Mouse (Mus musculus) lung, postnatal 14 days (tissue): ENCODE measurements around the gene Mad1l1.

Experiments
- DNase-seq: peaks from one replicate; pipeline ENCODE4 v3.0.0; 2021

Gene Mad1l1

DNA sequence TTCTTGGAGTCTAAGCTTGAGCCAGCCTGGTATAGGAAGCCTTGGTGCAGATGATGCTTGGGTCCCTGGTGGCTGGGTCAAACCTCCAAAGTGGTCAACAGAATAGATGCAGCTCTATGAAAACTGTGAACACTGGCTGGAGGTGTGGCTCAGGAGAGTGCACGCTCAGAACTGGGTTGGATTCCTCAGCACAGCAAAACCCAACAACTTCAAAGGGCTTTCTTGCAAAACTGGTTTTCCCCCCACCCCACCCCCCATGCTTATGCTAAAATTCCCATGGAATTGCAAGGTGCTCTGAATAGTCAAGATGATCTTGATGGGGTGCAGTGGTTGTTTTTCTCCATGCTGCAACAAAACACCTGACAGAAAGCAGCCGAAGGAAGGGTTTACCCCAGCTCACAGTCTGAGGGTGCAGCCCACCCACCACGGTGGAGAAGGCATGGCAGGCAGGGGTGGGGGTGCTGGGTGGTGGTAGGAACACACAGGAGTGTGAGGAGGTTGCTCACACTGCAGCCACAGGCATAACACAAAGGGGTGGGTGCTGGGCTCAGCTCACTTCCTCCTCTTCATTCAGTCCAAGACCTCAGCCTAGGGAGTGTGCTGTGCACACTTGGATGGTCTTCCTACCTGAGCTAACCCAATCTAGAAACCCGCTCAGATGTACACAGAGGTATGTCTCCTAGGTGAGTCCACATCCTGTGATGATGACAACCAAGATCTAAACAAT, 197.5 kb downstream of the Mad1l1 start:
- no peak for DNase-seq

DNA sequence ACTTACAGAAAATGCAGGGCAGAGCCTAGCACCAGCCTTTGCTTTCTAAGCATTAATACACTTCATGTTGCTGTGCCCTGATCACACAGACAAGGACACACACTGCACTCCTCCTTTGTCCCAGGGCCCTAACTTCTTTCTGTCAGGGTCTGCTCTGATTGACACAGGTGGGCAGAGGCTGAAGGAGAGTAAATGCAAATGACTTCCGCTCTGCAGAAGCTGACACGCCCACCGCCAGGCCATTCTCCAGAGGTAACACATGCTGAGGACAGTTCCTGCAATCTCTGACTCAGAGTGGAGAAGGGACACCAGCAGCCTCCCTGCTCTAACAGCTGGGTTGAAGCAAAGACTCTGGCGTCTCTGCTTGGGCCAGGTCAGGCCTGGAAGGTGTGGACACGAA, 198.2 kb downstream of the Mad1l1 start:
- DNase-seq = no peak

DNA sequence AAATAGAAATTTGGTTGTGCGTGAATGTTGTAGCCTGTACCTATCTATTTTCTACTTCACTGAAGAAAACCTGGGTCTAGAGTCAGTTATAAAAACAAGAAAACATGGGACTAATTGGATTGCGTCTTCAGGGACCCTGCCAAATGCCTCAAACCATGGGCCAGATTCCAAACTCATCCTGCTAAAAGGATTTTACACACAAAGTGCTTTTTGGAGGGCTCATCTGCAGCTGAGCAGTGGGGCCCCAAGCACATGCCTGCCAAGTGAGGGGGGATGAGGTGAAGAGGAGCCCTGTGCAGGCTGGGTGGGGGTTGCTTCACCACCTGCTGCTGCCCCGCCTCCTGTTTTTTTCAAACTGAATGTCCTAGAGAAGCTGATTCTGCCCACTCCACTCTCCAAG, 199.4 kb downstream of the Mad1l1 start:
- DNase-seq = no peak

DNA sequence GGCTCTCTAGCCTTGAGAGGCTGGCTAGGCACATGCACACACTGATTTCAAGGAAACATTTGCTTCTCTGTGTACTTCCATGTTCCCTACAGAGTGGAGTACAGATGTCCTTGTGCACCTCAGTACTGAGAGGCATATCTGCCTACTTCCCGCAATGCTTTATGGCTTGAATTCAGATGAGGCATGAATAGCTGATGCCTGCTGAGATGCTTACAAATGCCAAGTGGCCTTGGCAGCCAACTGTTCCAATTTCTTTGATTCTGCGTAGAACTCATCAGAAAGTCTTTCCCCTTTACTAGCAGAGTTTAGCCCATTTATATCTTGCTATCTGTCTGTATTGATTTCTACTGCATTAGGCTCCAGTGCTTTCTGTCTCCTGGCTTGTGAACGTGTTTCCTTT, 202.4 kb downstream of the Mad1l1 start:
- no peak for DNase-seq

DNA sequence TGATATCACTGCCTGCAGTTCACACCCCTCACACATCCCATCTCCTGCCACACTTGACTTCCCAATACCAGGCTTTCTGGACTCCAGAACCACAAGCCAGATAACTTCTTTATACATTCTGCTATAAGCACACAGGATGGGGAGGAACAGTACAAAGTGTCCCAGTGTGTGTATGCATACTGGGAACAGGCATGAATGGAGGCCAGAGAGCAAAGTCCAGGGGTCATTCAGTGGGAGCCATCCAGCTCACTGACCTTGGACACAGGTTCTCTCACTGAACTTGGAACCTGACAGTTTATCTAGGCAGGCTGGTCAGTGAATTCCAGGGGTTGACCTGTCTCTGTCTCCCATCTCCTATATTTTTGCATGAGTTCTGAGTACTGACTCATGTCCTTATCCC, 203.4 kb downstream of the Mad1l1 start:
- no peak for DNase-seq

DNA sequence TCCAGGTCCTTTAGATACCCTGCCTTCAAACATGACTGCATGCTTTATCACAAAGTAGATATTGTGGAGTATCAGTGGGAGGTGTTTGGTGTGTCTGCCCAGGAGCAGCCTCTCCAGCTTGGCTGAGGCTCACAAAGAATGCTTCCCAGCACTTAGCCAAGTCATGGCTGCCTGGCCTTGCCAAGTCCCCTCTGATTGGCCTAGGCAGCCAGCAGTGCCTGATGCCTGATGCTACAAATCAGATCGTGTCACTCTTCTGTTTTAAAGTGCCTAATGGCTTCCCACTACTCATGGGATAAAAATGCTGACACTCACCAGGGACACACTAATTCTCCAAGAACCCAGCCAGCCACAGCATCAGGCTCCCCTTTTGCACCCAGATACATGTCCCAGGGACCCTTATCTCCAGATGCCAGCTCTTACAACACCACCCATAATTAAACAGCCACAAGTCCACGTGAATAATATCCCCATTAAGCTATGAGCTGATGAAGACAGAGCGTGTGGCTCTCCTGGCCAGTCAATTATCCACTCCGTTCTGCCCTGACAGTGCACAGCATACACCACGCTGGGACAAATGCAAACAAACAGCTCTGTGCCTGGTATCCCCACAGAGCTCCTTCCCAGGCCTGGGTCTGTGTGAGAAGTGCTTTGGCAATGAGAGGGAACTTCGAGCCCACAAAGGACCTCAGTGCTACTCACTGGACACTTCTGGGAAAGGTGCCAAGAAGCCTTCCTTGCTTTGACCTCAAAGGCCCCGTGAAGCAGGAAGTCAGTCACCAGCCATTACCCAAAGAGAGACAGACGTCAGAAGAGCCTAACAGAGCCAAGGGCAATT, 205.7 kb downstream of the Mad1l1 start:
- DNase-seq = peak; percentile 78

DNA sequence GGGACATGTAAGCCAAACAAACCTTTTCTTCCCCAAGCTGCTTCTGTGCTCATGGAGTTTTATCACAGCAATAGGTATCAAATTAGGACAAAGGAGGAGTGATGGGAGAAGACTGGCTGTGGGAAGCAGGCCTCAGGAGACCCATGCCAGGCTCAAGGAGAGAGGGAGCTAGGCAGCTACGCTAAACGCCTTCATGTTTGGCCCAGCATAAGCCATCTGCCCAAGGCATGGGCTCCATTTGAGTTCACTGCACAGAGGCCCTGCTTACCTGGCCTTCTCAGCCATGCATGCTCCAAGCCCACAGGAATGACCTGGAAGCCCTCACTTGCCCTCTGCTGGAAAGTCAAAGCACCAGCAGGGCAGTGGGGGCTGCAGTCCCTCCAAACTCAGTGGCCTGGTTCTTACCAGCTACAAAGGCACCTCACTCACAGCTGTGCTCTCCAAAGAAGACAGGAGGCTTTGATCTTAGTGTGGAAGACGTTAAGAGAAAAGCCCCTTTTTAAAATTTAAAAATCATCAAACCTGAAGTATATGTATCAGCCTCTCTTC, 206.8 kb downstream of the Mad1l1 start:
- no peak for DNase-seq

DNA sequence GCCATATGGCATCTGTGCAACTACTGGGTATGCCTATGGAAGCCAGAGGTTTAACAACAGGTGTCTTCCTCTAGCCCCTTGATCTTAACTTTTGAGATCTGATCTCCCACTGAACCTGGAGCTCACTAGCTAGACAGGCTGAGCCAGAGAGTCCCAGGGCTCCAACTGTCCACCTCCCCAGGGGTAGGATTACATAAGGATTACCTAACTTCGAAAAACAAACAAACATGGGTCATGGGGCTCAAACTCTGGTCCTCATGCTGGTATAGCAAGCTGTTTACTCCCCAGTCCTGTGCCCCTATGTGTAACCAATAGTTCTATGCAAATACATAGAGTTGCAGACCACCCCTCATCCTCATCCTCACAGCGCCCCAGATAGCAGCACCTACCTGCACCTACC, 208.1 kb downstream of the Mad1l1 start:
- DNase-seq = no peak

DNA sequence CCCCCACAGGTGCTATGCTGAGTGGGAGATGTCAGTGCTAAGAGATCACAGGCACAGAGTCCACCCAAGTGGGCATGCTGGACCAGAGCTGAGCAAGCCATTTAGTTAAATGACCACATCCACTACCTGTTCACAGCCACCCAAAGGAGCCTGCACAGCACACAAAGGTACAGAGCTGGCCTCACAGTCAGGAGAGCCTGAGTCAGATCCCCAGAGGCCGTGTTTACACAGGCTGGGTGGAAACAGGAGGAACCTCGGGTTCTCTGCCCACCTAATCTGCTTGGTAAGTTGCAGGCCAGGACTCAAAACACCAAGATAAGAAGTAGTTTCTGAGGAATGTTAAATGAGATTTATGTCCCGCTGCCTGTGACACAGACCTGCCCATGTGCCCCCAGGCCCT, 211.3 kb downstream of the Mad1l1 start:
- no peak for DNase-seq

DNA sequence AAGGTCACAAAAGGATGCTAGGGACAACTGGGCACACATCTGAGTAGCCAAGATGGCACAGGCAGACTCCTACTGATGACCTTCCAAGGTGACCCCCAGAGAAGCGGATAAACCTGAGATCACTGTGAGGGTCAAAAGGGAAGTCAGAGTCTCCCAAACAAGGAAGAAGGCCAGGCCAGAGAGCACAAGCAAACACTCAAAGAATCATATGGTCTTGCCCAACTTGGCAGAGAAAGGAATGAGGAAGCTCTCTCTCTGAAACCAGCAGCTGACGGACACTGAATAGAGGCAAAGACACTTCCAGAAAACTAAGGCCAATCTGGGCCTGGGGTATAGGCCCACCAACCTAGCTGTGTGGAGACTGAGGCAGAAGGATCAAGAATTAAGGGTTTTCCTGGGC, 213.4 kb downstream of the Mad1l1 start:
- peak; percentile 11 for DNase-seq

DNA sequence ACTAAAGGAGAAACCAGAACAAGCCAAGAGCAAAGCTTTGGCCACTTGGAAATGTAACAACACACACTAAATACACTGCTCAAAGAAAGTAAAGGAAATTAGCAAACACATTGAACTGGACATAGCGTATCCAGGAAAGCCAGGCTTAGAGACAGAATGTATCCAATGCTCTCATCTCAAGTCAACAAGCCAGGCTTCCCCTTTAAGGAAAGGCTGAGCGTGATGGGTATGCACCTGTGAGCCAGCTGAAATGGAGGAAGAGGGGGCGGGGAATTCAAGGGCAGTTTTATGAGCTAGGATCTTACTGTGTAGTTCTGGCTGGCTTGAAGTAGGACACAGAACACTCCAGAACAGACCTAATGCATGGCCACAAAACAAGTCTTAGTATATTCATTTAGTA, 215.3 kb downstream of the Mad1l1 start:
- peak; percentile 5 for DNase-seq

DNA sequence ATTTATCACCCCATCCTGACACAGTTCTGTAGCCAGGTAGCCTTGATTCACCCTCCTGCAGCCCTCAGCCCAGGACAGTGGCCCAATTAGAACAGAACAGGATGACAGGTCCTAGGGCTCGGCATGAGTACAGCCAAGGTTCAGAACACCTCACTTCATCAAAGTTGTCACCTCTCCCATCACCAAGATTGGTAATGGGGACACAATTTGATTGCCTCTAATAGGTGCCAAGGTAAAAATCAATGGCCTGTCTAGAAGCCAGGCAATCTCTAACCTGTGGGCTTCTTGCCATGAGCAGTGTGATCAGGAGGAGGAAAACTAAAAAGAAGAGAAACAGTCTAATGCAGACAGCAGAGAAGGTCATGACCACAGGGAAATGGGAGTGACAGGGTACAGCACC, 216.5 kb downstream of the Mad1l1 start:
- no peak for DNase-seq

DNA sequence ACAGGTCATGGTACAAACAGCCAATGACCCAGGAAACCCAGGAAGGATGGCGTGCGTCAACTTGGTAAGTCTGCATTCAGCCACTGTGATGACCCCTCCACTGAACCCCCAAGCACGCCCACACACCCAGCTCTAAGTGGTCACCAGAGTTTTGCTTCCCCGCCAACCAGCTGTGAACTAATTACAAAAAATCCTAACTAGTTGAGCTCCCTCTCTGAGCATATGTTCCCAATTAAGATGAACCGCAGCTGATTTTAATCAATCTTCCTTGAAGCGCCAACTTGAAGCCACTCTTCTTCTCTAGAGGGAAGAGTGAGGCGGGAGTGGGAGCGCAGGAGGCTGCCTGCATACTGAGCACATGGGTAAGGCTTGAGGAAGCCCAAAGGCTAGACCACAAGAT, 218.6 kb downstream of the Mad1l1 start:
- DNase-seq = no peak

DNA sequence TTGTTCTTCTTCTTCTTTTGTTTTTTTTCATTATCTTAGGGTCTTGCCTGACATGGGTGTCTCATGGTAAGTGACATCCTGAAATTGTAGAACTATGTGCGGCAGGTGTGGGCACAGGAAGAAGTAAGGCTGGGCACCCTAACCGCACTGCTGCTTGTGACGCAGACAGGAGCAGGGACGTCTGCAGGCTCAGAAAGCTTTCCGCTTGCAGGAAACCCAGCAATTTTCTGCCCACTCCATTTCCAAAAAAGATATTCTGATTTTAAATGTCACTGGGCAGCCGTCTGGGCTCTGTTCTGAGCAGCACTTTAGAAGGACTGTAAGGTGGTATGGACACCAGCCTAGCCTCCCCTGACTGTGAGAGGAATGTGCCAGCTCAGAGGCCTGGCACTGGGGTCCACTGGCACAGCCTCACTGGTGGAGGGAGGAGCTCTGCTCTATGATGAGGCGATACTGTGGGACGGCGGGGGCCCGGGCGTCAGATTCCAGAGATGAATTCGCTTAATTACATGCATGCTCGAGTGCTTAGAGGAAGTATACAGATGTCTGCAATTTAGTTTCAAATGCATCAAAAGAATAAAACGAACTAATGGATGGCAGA, 219.8 kb downstream of the Mad1l1 start:
- DNase-seq = no peak

DNA sequence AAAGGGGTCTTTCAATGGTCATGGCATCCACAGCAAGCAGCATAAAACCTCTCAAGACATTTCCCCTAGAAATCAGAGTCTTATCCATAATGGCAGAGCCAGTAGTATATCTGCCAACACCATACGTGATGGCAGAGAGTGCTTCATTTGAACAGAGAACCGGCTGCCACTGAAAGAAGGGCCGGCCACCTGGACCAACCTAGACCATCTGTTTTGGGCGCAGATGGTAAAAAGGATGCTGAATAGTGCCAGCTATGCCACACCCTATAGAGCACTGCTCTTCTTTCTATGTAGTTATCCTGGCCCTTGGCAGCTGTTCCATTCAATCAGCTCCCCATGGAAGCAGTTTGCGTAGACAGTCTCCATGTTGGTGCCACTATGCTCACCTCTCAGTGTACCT, 222.6 kb downstream of the Mad1l1 start:
- DNase-seq = no peak

DNA sequence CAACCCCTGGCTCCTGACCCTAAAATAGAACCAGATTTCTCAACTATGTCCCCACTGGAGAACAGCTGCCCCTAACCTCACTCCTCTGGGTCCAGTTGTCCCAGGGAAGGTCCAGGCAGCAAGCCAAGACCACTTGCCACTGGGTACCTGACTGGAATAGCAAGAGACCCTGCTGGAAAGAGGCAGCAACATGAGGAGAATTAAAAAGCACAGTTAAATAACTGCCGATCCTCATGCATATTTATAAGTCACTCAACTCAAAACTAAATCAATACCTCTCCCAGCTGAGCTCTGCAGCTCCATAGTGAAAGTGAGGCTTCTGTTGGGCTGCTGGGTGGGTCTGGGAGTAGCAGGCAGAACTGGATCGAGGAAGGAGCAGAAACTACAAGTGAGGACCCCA, 226.1 kb downstream of the Mad1l1 start:
- no peak for DNase-seq

DNA sequence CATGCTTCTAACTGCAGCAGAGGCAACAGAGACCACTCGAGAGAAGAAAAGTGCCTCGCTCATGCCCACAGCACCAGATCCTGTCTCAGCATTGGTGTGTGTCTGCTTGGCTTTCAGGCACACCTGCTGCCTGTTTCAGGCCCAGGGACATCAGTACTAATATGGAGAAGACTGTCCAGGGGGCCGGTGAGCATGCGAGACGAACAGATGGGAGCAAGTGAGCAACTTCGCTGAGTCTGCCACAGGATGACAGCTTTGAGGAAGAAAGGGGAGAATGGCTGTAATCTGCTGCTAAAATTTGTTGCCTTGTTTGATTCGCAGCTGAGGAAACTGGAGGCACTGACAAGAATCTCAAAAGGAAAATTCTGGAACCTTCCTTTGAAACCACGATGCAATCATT, 227.9 kb downstream of the Mad1l1 start:
- DNase-seq = no peak

DNA sequence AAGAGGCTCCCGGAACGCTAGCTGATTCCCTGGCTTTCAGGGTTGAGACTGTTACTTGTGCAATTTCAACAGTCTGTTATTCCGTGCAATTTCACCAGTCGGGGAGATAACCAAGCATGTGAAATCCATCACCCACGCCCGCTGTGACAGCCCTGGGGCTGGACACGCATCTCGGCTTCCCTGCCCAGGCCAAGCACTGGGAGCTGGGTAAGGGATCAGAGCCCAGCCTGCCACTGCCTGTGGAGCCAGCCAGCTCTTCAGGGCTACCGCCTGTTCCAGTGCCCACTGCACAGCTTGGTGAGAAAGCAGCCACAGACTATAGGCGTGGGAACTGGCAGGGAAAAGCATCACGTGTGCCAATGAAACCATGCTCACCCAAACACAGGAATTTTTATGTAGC, 229.8 kb downstream of the Mad1l1 start:
- peak; percentile 70 for DNase-seq

DNA sequence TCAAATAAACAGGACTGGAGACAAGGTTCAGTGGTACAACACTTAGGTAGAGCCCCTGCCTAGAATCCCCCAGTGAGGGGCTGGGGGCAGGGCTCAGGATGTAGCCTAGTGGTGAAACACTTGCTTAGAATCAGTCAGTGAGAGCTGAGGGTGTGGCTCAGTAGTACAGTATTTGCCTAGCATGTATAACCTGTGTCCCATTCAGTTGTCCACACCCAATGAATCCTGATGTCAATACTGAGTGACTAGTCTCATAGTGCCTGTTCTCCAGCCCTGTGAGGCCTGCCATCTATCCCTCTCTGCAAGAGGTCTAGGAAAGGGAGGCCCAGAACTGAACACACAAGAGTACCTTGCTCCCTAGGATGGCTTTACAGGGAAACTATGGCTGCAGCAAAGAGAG, 232.1 kb downstream of the Mad1l1 start:
- DNase-seq = no peak

DNA sequence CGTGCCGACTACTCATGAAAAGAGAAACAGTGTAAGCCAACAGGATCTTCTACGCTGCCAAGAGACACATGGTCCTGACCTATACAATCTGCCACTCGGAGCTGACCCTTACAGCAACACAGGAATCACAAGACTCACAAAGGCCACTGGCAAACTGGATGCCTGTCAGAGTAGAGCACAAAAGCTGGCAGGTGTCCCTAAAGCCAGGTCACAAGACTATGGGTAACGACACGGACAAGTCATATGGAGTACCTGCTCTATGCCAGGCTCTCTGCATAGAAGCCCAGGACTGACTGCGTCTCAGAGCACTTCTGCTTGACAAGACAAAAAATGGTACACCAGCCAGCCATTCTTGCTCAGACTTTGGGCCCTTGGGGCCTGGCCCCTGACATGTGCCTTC, 234.1 kb downstream of the Mad1l1 start:
- DNase-seq = no peak

DNA sequence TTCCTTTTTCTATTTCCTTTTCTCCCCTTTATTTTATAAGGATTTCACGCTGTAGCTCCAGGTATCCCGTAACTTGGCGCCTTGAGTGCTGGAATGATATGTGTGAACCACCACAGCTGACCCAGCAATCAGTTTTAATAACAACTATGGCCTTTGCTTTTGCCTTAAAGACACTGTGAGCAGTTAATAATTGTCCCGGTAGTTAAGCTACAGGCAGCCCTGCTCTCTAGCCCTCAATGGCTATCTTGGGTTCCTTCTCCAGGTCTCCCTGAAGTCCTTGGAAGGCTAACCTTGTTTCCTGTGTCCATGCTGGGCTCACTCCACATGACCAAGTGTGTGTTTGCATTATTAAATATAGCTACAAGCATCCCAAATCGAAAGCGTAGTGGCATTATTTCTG, 237.0 kb downstream of the Mad1l1 start:
- DNase-seq = no peak

DNA sequence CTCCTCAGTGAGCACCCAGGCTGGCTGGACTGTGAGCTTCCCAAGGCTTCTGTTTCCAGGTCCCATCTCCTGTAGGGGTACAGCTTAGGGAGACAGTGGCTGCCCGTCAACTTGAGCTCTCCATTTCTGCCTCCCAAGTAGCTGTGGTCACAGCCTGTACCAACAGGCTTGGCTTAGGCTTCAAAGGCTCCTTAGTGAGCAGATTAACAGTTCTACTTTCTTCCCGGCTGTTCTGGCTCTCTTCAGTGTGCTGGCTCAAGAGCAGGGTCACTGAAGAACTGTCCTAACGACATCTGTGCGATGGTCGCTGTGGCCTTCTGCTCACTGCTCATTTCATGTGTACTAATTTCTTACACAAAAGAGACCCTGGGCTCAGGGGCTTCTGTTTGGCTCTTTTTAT, 237.4 kb downstream of the Mad1l1 start:
- DNase-seq = no peak

DNA sequence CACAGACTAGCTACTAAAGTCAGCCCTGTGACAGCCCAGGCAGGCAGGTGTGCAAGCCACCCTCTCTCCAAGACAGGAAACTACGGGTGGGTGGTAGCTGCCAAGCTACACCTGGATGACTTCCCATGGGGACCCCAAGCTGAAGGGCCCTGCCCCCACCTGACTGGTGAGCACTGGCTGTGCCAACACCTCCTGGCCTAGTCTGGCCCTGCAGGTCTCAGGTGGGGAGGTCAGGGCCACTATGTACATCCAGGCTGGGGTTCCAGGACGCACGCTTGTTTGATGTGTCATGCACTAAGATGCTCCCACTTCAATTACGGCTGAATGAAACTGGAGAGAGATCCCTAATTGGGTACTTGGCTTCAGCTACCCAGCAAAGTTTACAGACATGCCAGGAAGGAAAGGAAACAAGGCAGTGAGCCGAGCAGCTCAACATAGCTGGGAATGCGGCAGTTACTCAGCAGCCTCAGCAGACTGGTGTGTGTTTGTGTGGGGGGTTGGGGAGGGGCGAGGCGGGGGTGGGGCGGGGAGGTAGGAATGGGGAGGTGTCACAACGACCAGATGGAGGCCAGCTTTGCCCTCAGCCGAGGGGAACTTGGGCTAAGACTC, 239.0 kb downstream of the Mad1l1 start:
- DNase-seq = no peak

DNA sequence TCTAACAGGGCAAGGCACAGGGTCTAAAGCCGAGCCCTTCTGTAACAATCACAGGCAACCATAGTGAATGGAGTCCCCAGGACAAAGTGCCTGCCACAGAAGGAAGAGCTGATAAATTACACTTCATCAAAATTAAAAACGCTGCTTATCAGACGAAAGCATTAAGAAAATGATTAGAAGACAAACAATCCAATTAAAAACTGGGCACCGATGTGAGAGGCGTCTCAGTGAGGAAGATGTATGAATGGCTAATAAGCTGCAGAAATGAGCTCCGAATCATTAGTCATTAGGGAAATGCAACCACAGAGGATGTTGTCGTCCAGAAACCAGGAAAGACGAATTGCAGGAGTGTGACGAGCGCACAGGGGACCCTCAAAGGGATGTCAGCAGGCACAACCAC, 240.3 kb downstream of the Mad1l1 start:
- no peak for DNase-seq
